In the genomic region with DNA sequence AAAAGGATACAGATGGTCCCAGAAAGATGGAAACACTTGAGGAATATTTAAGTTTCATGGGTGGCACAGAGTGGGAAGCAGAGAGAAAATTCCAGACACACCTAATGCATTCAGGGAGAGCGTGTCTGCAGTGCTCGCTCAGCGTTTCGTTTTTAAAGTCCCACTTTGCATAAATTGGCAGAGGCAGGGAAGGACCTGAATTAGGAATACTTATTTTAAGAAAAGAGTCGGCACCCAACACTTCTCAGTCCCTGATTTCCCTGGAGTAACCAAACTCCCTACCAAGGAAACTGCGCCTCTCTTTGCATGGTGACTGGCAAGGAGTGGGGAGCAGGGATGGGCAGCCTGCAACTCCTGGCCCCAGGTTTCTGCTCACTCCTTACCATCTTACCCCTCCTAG, we compare ENCODE assay signal across 4 mouse cellular contexts. TPM values are rescaled to one million over a fixed set of nuclear protein-coding genes. Genes with fewer than 3 reads are reported as not detected.
"Had no signal": no experiment of that assay in that cellular context is flagged by ENCODE, and none has a peak within 500 bp of the region (broad histone marks: within the 10 kb centered on the region; RNA-seq: fewer than 3 reads in every experiment).

No protein-coding gene starts in this region.

- ATAC-seq: midbrain, embryonic 16.5 days had no signal

- DNase-seq: lung, adult 18-20 months had no signal

RNA-seq across cellular contexts. Expression of gene Foxi1, which starts 29.0 kb away (rescaled TPM):
- total RNA-seq: megakaryocyte, adult 5-6 weeks; megakaryocyte-erythroid progenitor cell, adult 5-6 weeks had no signal
